Mouse (Mus musculus): ENCODE measurements around the gene Spaar. TPM values are rescaled to one million over a fixed set of nuclear protein-coding genes. Genes with fewer than 3 reads are reported as not detected.

Spaar gene
- polyA plus RNA-seq, 1 experiment from 2014 or later: 0.08 TPM

GRCm38 (mm10) chr4:43759571-43760418 lies 30.0 kb downstream of the Spaar start:
- Histone ChIP-seq H3K4me3 (ENCODE audit: low read depth, low read length) (no peak overlapping the region), H3K27ac (replicated peaks; ENCODE audit: low read depth, low read length) (no peak overlapping the region), H3K27me3 (ENCODE audit: control insufficient read depth, insufficient read depth, low read length) (no peaks in the 10 kb centered on the region), H3K4me2 (ENCODE audit: low read depth, low read length) (no peak overlapping the region), H3K9ac (replicated peaks; ENCODE audit: low read length) (no peak overlapping the region), H3K4me1 (ENCODE audit: control insufficient read depth, insufficient read depth, low read length) (no peaks in the 10 kb centered on the region), H3K36me3 (replicated peaks; ENCODE audit: control insufficient read depth, insufficient read depth, low read depth, low read length) (no peaks in the 10 kb centered on the region), H3K9me3 (replicated peaks; ENCODE audit: control insufficient read depth, low read length) (no peaks in the 10 kb centered on the region)
- 54% methylated on average over 21 of the region's 21 CpGs for WGBS
- ATAC-seq (replicated peaks; ENCODE audit: insufficient number of reproducible peaks, low FRiP score, low TSS enrichment, low read depth) (no peak), DNase-seq (ENCODE audit: low spot score) (peak; percentile 71)

GRCm38 (mm10) chr4:43760460-43760859 lies 30.6 kb downstream of the Spaar start:
- Histone ChIP-seq H3K27me3 (ENCODE audit: control insufficient read depth, insufficient read depth, low read length) (no peaks in the 10 kb centered on the region), H3K9me3 (replicated peaks; ENCODE audit: control insufficient read depth, low read length) (no peaks in the 10 kb centered on the region), H3K9ac (replicated peaks; ENCODE audit: low read length) (no peak overlapping the region), H3K4me3 (ENCODE audit: low read depth, low read length) (no peak overlapping the region), H3K4me2 (ENCODE audit: low read depth, low read length) (no peak overlapping the region), H3K36me3 (replicated peaks; ENCODE audit: control insufficient read depth, insufficient read depth, low read depth, low read length) (no peaks in the 10 kb centered on the region), H3K4me1 (ENCODE audit: control insufficient read depth, insufficient read depth, low read length) (no peaks in the 10 kb centered on the region), H3K27ac (replicated peaks; ENCODE audit: low read depth, low read length) (no peak overlapping the region)
- ATAC-seq (replicated peaks; ENCODE audit: insufficient number of reproducible peaks, low FRiP score, low TSS enrichment, low read depth): no peak
- DNase-seq (ENCODE audit: low spot score): peak; percentile 66
- WGBS: 67% methylated on average over 10 of the region's 10 CpGs

GRCm38 (mm10) chr4:43761336-43761735 lies 31.5 kb downstream of the Spaar start:
- no peak overlapping the region for H3K9ac ChIP-seq (replicated peaks; ENCODE audit: low read length)
- no peaks in the 10 kb centered on the region for H3K4me1 ChIP-seq (ENCODE audit: control insufficient read depth, insufficient read depth, low read length)
- WGBS: 83% methylated on average over 2 of the region's 2 CpGs
- no peak for DNase-seq (ENCODE audit: low spot score)
- H3K27ac ChIP-seq (replicated peaks; ENCODE audit: low read depth, low read length): no peak overlapping the region
- no peaks in the 10 kb centered on the region for H3K27me3 ChIP-seq (ENCODE audit: control insufficient read depth, insufficient read depth, low read length)
- H3K36me3 ChIP-seq (replicated peaks; ENCODE audit: control insufficient read depth, insufficient read depth, low read depth, low read length): no peaks in the 10 kb centered on the region
- ATAC-seq (replicated peaks; ENCODE audit: insufficient number of reproducible peaks, low FRiP score, low TSS enrichment, low read depth): no peak
- H3K4me3 ChIP-seq (ENCODE audit: low read depth, low read length): no peak overlapping the region
- no peak overlapping the region for H3K4me2 ChIP-seq (ENCODE audit: low read depth, low read length)
- H3K9me3 ChIP-seq (replicated peaks; ENCODE audit: control insufficient read depth, low read length): no peaks in the 10 kb centered on the region

GRCm38 (mm10) chr4:43763410-43763809 lies 33.6 kb downstream of the Spaar start:
- Histone ChIP-seq H3K27ac (replicated peaks; ENCODE audit: low read depth, low read length) (no peak overlapping the region), H3K4me3 (ENCODE audit: low read depth, low read length) (no peak overlapping the region), H3K4me2 (ENCODE audit: low read depth, low read length) (no peak overlapping the region), H3K36me3 (replicated peaks; ENCODE audit: control insufficient read depth, insufficient read depth, low read depth, low read length) (no peaks in the 10 kb centered on the region), H3K4me1 (ENCODE audit: control insufficient read depth, insufficient read depth, low read length) (no peaks in the 10 kb centered on the region), H3K9me3 (replicated peaks; ENCODE audit: control insufficient read depth, low read length) (no peaks in the 10 kb centered on the region), H3K27me3 (ENCODE audit: control insufficient read depth, insufficient read depth, low read length) (no peaks in the 10 kb centered on the region), H3K9ac (replicated peaks; ENCODE audit: low read length) (no peak overlapping the region)
- WGBS: 25% methylated on average over 7 of the region's 7 CpGs
- ATAC-seq (replicated peaks; ENCODE audit: insufficient number of reproducible peaks, low FRiP score, low TSS enrichment, low read depth): no peak
- DNase-seq (ENCODE audit: low spot score): peak; percentile 81

- Histone ChIP-seq H3K27me3 (ENCODE audit: control insufficient read depth, insufficient read depth, low read length) (no peaks in the 10 kb centered on the region), H3K4me2 (ENCODE audit: low read depth, low read length) (no peak overlapping the region), H3K4me1 (ENCODE audit: control insufficient read depth, insufficient read depth, low read length) (no peaks in the 10 kb centered on the region), H3K9ac (replicated peaks; ENCODE audit: low read length) (no peak overlapping the region), H3K27ac (replicated peaks; ENCODE audit: low read depth, low read length) (no peak overlapping the region), H3K36me3 (replicated peaks; ENCODE audit: control insufficient read depth, insufficient read depth, low read depth, low read length) (no peaks in the 10 kb centered on the region), H3K4me3 (ENCODE audit: low read depth, low read length) (no peak overlapping the region), H3K9me3 (replicated peaks; ENCODE audit: control insufficient read depth, low read length) (no peaks in the 10 kb centered on the region)
- DNase-seq (ENCODE audit: low spot score): no peak
- WGBS: 84% methylated on average over 5 of the region's 5 CpGs
- no peak for ATAC-seq (replicated peaks; ENCODE audit: insufficient number of reproducible peaks, low FRiP score, low TSS enrichment, low read depth)
Measured at GRCm38 (mm10) chr4:43768341-43768740, 38.5 kb downstream of the Spaar start.

GRCm38 (mm10) chr4:43769374-43769773 lies 39.5 kb downstream of the Spaar start:
- H3K4me1 ChIP-seq (ENCODE audit: control insufficient read depth, insufficient read depth, low read length): no peaks in the 10 kb centered on the region
- DNase-seq (ENCODE audit: low spot score) (no peak), ATAC-seq (replicated peaks; ENCODE audit: insufficient number of reproducible peaks, low FRiP score, low TSS enrichment, low read depth) (no peak)
- 92% methylated on average over 2 of the region's 2 CpGs for WGBS
- no peak overlapping the region for H3K27ac ChIP-seq (replicated peaks; ENCODE audit: low read depth, low read length)
- H3K9me3 ChIP-seq (replicated peaks; ENCODE audit: control insufficient read depth, low read length): no peaks in the 10 kb centered on the region
- H3K4me2 ChIP-seq (ENCODE audit: low read depth, low read length): no peak overlapping the region
- no peak overlapping the region for H3K9ac ChIP-seq (replicated peaks; ENCODE audit: low read length)
- no peak overlapping the region for H3K4me3 ChIP-seq (ENCODE audit: low read depth, low read length)
- H3K36me3 ChIP-seq (replicated peaks; ENCODE audit: control insufficient read depth, insufficient read depth, low read depth, low read length): no peaks in the 10 kb centered on the region
- no peaks in the 10 kb centered on the region for H3K27me3 ChIP-seq (ENCODE audit: control insufficient read depth, insufficient read depth, low read length)

- no peaks in the 10 kb centered on the region for H3K4me1 ChIP-seq (ENCODE audit: control insufficient read depth, insufficient read depth, low read length)
- H3K27ac ChIP-seq (replicated peaks; ENCODE audit: low read depth, low read length): no peak within 1 kb of the TSS
- 88% methylated on average over 6 of the region's 6 CpGs for WGBS
- DNase-seq (ENCODE audit: low spot score) (no peak), ATAC-seq (replicated peaks; ENCODE audit: insufficient number of reproducible peaks, low FRiP score, low TSS enrichment, low read depth) (no peak)
- H3K4me3 ChIP-seq (ENCODE audit: low read depth, low read length): no peak within 1 kb of the TSS
- H3K9me3 ChIP-seq (replicated peaks; ENCODE audit: control insufficient read depth, low read length): no peaks in the 10 kb centered on the region
- no peaks in the 10 kb centered on the region for H3K36me3 ChIP-seq (replicated peaks; ENCODE audit: control insufficient read depth, insufficient read depth, low read depth, low read length)
- no peaks in the 10 kb centered on the region for H3K27me3 ChIP-seq (ENCODE audit: control insufficient read depth, insufficient read depth, low read length)
- H3K9ac ChIP-seq (replicated peaks; ENCODE audit: low read length): no peak within 1 kb of the TSS
- no peak within 1 kb of the TSS for H3K4me2 ChIP-seq (ENCODE audit: low read depth, low read length)
Measured at GRCm38 (mm10) chr4:43770909-43771308, 41.1 kb downstream of the Spaar start, which contains the start of gene Olfr159. Olfr159 (minus strand) TSS chr4:43771009.

GRCm38 (mm10) chr4:43771626-43772025 lies 41.8 kb downstream of the Spaar start:
- ATAC-seq (replicated peaks; ENCODE audit: insufficient number of reproducible peaks, low FRiP score, low TSS enrichment, low read depth) (no peak), DNase-seq (ENCODE audit: low spot score) (no peak)
- Histone ChIP-seq H3K36me3 (replicated peaks; ENCODE audit: control insufficient read depth, insufficient read depth, low read depth, low read length) (no peaks in the 10 kb centered on the region), H3K4me3 (ENCODE audit: low read depth, low read length) (no peak overlapping the region), H3K9me3 (replicated peaks; ENCODE audit: control insufficient read depth, low read length) (no peaks in the 10 kb centered on the region), H3K4me2 (ENCODE audit: low read depth, low read length) (no peak overlapping the region), H3K9ac (replicated peaks; ENCODE audit: low read length) (no peak overlapping the region), H3K27me3 (ENCODE audit: control insufficient read depth, insufficient read depth, low read length) (no peaks in the 10 kb centered on the region), H3K4me1 (ENCODE audit: control insufficient read depth, insufficient read depth, low read length) (no peaks in the 10 kb centered on the region), H3K27ac (replicated peaks; ENCODE audit: low read depth, low read length) (no peak overlapping the region)
- 53% methylated on average over 6 of the region's 6 CpGs for WGBS
